Mouse (Mus musculus) myocyte (in vitro differentiated cells): Measurements from ENCODE around the gene Dhrs7c.

Source experiments
- CEBPB ChIP-seq: IDR thresholded peaks from 2 replicates; pipeline ENCODE4 v1.6.1; 2011; ENCODE audit warnings: mild to moderate bottlenecking, moderate library complexity; ENCODE audit not compliant: poor library complexity, insufficient read depth, severe bottlenecking
- E2F4 ChIP-seq: IDR thresholded peaks from one replicate; pipeline ENCODE4 v1.6.1; 2011; ENCODE audit warnings: mild to moderate bottlenecking, control low read depth, moderate library complexity; ENCODE audit not compliant: insufficient read depth
- MAX ChIP-seq: IDR thresholded peaks from one replicate; pipeline ENCODE4 v1.6.1; 2011; ENCODE audit warnings: low read depth, mild to moderate bottlenecking, control low read depth
- MYOD1 ChIP-seq, 3 experiments: IDR thresholded peaks; one replicate each; pipeline ENCODE4 v1.6.1; 2011; ENCODE audit warnings: control low read depth in 2 of 3, low read depth in 2 of 3, mild to moderate bottlenecking in 2 of 3, moderate library complexity in 1 of 3; ENCODE audit not compliant: insufficient read length in 2 of 3, control insufficient read depth in 1 of 3
- MYOG ChIP-seq, 3 experiments: IDR thresholded peaks; one replicate each; pipeline ENCODE4 v1.6.1; 2011; ENCODE audit warnings: control low read depth in 2 of 3, low read depth in 2 of 3, mild to moderate bottlenecking in 2 of 3; ENCODE audit not compliant: insufficient read length in 2 of 3, control insufficient read depth in 1 of 3, insufficient read depth in 1 of 3
- POLR2A ChIP-seq: IDR thresholded peaks from one replicate; pipeline ENCODE4 v1.6.1; 2011; ENCODE audit warnings: low read depth, mild to moderate bottlenecking, control low read depth, moderate library complexity; ENCODE audit not compliant: insufficient read length
- POLR2AphosphoS2 ChIP-seq: IDR thresholded peaks from one replicate; pipeline ENCODE4 v1.6.1; 2011; ENCODE audit warnings: low read depth, control low read depth; ENCODE audit not compliant: insufficient read length
- SRF ChIP-seq: IDR thresholded peaks from one replicate; pipeline ENCODE4 v1.6.1; 2011; ENCODE audit warnings: low read depth; ENCODE audit not compliant: control insufficient read depth, insufficient read length
- TCF12 ChIP-seq: IDR thresholded peaks from one replicate; pipeline ENCODE4 v1.6.1; 2011; ENCODE audit warnings: mild to moderate bottlenecking, control low read depth; ENCODE audit not compliant: poor library complexity, insufficient read depth, severe bottlenecking
- TCF3 ChIP-seq: IDR thresholded peaks from one replicate; pipeline ENCODE4 v1.6.1; 2011; ENCODE audit warnings: low read depth, control low read depth; ENCODE audit not compliant: insufficient read length
- USF1 ChIP-seq: IDR thresholded peaks from one replicate; pipeline ENCODE4 v1.6.1; 2011; ENCODE audit warnings: low read depth, mild to moderate bottlenecking, control low read depth, moderate library complexity

DNA sequence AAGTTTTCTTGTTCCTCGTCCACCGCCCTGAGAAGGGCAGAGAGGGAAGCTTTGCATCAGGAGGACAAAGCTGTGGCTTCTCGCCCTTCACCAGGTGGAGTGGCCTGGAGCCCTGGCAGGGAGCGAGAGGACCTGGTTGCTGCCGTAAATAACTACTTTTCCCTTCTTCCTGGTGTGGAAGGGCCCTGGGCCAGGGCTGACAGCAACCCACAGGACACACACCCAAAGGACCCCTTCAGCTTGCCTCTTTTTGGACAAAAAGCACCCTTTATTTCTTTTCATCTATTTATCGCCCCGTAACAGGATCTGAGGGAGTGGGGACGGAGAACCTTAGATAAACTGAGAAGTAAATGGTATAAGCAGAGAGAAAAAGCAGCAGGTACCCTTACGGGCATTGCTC, 60.5 kb downstream of the Dhrs7c start:
- TF ChIP-seq POLR2A (no peak), TCF3 (no peak), POLR2AphosphoS2 (no peak), USF1 (no peak), CEBPB (no peak), SRF (no peak), TCF12 (no peak), MAX (no peak), MYOG (IDR thresholded peaks at IDR 0.05; ENCODE audit: control insufficient read depth in 1 of 3, insufficient read depth in 1 of 3, insufficient read length in 2 of 3, low read depth in 2 of 3) (no peak), E2F4 (no peak), MYOD1 (IDR thresholded peaks at IDR 0.05; ENCODE audit: control insufficient read depth in 1 of 3, insufficient read length in 2 of 3, low read depth in 2 of 3) (no peak)
